Mouse (Mus musculus) cerebellum, adult 11-12 months (tissue): ENCODE results near the gene Pon1.
"Not testable (repeated sequence)": the region's sequence is repeated elsewhere in the genome, so short reads cannot be mapped to it uniquely, and the experiment has no call there.

Experiments
- DNase-seq: peaks from one replicate; pipeline ENCODE4 v3.0.0; 2022

Pon1 gene

GRCm38 (mm10) chr6:5193693-5194092 lies at the start of gene Pon1:
TSS of gene Pon1 (minus strand) at chr6:5193946.
- no peak for DNase-seq

GRCm38 (mm10) chr6:5238799-5239198 lies 45.1 kb upstream of the Pon1 start:
- DNase-seq: no peak

GRCm38 (mm10) chr6:5237510-5237909 lies 43.8 kb upstream of the Pon1 start:
- no peak for DNase-seq

- no peak for DNase-seq
These were observed 43.2 kb upstream of the Pon1 start for GRCm38 (mm10) chr6:5236843-5237371.

GRCm38 (mm10) chr6:5234563-5234962 lies 40.8 kb upstream of the Pon1 start:
- DNase-seq: no peak

GRCm38 (mm10) chr6:5233812-5234211 lies 40.1 kb upstream of the Pon1 start:
- DNase-seq: no peak

GRCm38 (mm10) chr6:5232022-5232421 lies 38.3 kb upstream of the Pon1 start:
- no peak for DNase-seq

GRCm38 (mm10) chr6:5230261-5230660 lies 36.5 kb upstream of the Pon1 start:
- DNase-seq: no peak

GRCm38 (mm10) chr6:5223551-5223950 lies 29.8 kb upstream of the Pon1 start:
- DNase-seq: not testable (repeated sequence)

- DNase-seq: no peak
These were observed 28.3 kb upstream of the Pon1 start for GRCm38 (mm10) chr6:5222080-5222479.

GRCm38 (mm10) chr6:5218190-5218589 lies 24.4 kb upstream of the Pon1 start:
- DNase-seq: no peak

GRCm38 (mm10) chr6:5207817-5208216 lies 14.1 kb upstream of the Pon1 start:
- DNase-seq: no peak

GRCm38 (mm10) chr6:5199916-5200315 lies 6.2 kb upstream of the Pon1 start:
- DNase-seq: no peak

- no peak for DNase-seq
These were observed 5.7 kb upstream of the Pon1 start for GRCm38 (mm10) chr6:5199376-5199905.

- DNase-seq: no peak
These were observed 4.8 kb upstream of the Pon1 start for GRCm38 (mm10) chr6:5198590-5198989.

- no peak for DNase-seq
These were observed 3.0 kb downstream of the Pon1 start for GRCm38 (mm10) chr6:5190761-5191160.

GRCm38 (mm10) chr6:5189507-5189906 lies 4.2 kb downstream of the Pon1 start:
- no peak for DNase-seq

- DNase-seq: no peak
These were observed 4.8 kb downstream of the Pon1 start for GRCm38 (mm10) chr6:5188938-5189337.

GRCm38 (mm10) chr6:5188036-5188435 lies 5.7 kb downstream of the Pon1 start:
- DNase-seq: no peak

- DNase-seq: no peak
These were observed 6.2 kb downstream of the Pon1 start for GRCm38 (mm10) chr6:5187586-5187985.

GRCm38 (mm10) chr6:5186229-5186950 lies 7.4 kb downstream of the Pon1 start:
- DNase-seq: no peak

- no peak for DNase-seq
These were observed 13.1 kb downstream of the Pon1 start for GRCm38 (mm10) chr6:5180645-5181044.

GRCm38 (mm10) chr6:5179189-5179588 lies 14.6 kb downstream of the Pon1 start:
- DNase-seq: no peak
